Mouse (Mus musculus): Measurements from ENCODE around the gene Vmn1r17. TPM values are rescaled to one million over a fixed set of nuclear protein-coding genes. Genes with fewer than 3 reads are reported as not detected.
"Not testable (repeated sequence)": the region's sequence is repeated elsewhere in the genome, so short reads cannot be mapped to it uniquely, and the experiment has no call there.

Gene Vmn1r17
- polyA plus RNA-seq (2016; fragmentation: Nextera tagmentation; extraction: Ambion mirVana) = not detected in 2 replicates

- Histone ChIP-seq H3K4me2 (no peak within 1 kb of the TSS), H3K27me3 (replicated peaks) (no peaks in the 10 kb centered on the region), H3K27ac (no peak within 1 kb of the TSS), H3K9ac (no peak within 1 kb of the TSS), H3K4me3 (no peak within 1 kb of the TSS), H3K36me3 (no peaks in the 10 kb centered on the region), H3K4me1 (no peaks in the 10 kb centered on the region), H3K9me3 (replicated peaks) (no peaks in the 10 kb centered on the region)
- WGBS (ENCODE audit: insufficient replicate concordance) = 71% methylated on average over 1 of the region's 1 CpGs
- ATAC-seq = no peak
Measured at GRCm38 (mm10) chr6:57363627-57364026, at the start of gene Vmn1r17. Gene Vmn1r17 (minus strand): TSS chr6:57363727.

- not testable (repeated sequence) for H3K4me2 ChIP-seq; H3K4me3 ChIP-seq; H3K4me1 ChIP-seq; H3K36me3 ChIP-seq; H3K27me3 ChIP-seq (replicated peaks); H3K9ac ChIP-seq; ATAC-seq; H3K9me3 ChIP-seq (replicated peaks); H3K27ac ChIP-seq
- 38% methylated on average over 3 of the region's 3 CpGs for WGBS (ENCODE audit: insufficient replicate concordance)
Measured at GRCm38 (mm10) chr6:57403480-57403879, 40.0 kb upstream of the Vmn1r17 start, which contains the start of gene Vmn1r19. Gene Vmn1r19 (plus strand): TSS chr6:57403780.

GRCm38 (mm10) chr6:57395683-57396082 is 32.2 kb upstream of the Vmn1r17 start, which contains the start of gene Vmn1r18:
Gene Vmn1r18 (minus strand): TSS chr6:57395783.
- no peak for ATAC-seq
- Histone ChIP-seq H3K36me3 (no peaks in the 10 kb centered on the region), H3K4me3 (no peak within 1 kb of the TSS), H3K27me3 (replicated peaks) (no peaks in the 10 kb centered on the region), H3K27ac (no peak within 1 kb of the TSS), H3K4me2 (no peak within 1 kb of the TSS), H3K4me1 (no peaks in the 10 kb centered on the region), H3K9me3 (replicated peaks) (no peaks in the 10 kb centered on the region), H3K9ac (no peak within 1 kb of the TSS)

- Histone ChIP-seq H3K9ac (no peak overlapping the region), H3K4me3 (no peak overlapping the region), H3K36me3 (no peaks in the 10 kb centered on the region), H3K4me1 (no peaks in the 10 kb centered on the region), H3K27ac (no peak overlapping the region), H3K9me3 (replicated peaks) (no peaks in the 10 kb centered on the region), H3K4me2 (no peak overlapping the region), H3K27me3 (replicated peaks) (no peaks in the 10 kb centered on the region)
- 67% methylated on average over 1 of the region's 1 CpGs for WGBS (ENCODE audit: insufficient replicate concordance)
- no peak for ATAC-seq
Measured at GRCm38 (mm10) chr6:57367496-57367895, 4.0 kb upstream of the Vmn1r17 start.

GRCm38 (mm10) chr6:57365866-57366265 is 2.3 kb upstream of the Vmn1r17 start:
- WGBS (ENCODE audit: insufficient replicate concordance) = 72% methylated on average over 1 of the region's 1 CpGs
- not testable (repeated sequence) for H3K27me3 ChIP-seq (replicated peaks); H3K36me3 ChIP-seq; H3K27ac ChIP-seq; H3K9me3 ChIP-seq (replicated peaks); H3K4me2 ChIP-seq; ATAC-seq; H3K9ac ChIP-seq; H3K4me3 ChIP-seq; H3K4me1 ChIP-seq

GRCm38 (mm10) chr6:57356864-57357263 is 6.7 kb downstream of the Vmn1r17 start:
- no peaks in the 10 kb centered on the region for H3K9me3 ChIP-seq (replicated peaks)
- H3K4me3 ChIP-seq = no peak overlapping the region
- 52% methylated on average over 2 of the region's 2 CpGs for WGBS (ENCODE audit: insufficient replicate concordance)
- no peaks in the 10 kb centered on the region for H3K36me3 ChIP-seq
- no peak overlapping the region for H3K9ac ChIP-seq
- H3K27ac ChIP-seq = no peak overlapping the region
- H3K4me1 ChIP-seq = no peaks in the 10 kb centered on the region
- H3K27me3 ChIP-seq (replicated peaks) = no peaks in the 10 kb centered on the region
- ATAC-seq = no peak
- no peak overlapping the region for H3K4me2 ChIP-seq

GRCm38 (mm10) chr6:57329394-57329793 is 34.1 kb downstream of the Vmn1r17 start, which contains the start of gene Vmn1r16:
Gene Vmn1r16 (minus strand): TSS chr6:57329494.
- no peak for ATAC-seq
- Histone ChIP-seq H3K9ac (no peak within 1 kb of the TSS), H3K27me3 (replicated peaks) (no peaks in the 10 kb centered on the region), H3K4me3 (no peak within 1 kb of the TSS), H3K4me2 (no peak within 1 kb of the TSS), H3K36me3 (no peaks in the 10 kb centered on the region), H3K27ac (no peak within 1 kb of the TSS), H3K4me1 (no peaks in the 10 kb centered on the region), H3K9me3 (replicated peaks) (peaks cover 3% of the 10 kb centered on the region; the same call in 1 of the 2 replicates)
- WGBS (ENCODE audit: insufficient replicate concordance) = 57% methylated on average over 3 of the region's 3 CpGs

GRCm38 (mm10) chr6:57326176-57326575 is 37.4 kb downstream of the Vmn1r17 start:
- Histone ChIP-seq H3K4me3 (no peak overlapping the region), H3K9me3 (replicated peaks) (no peaks in the 10 kb centered on the region), H3K9ac (no peak overlapping the region), H3K36me3 (no peaks in the 10 kb centered on the region), H3K4me1 (no peaks in the 10 kb centered on the region), H3K27me3 (replicated peaks) (no peaks in the 10 kb centered on the region), H3K4me2 (no peak overlapping the region), H3K27ac (no peak overlapping the region)
- ATAC-seq = no peak

Other genes starting within 250 kb of the Vmn1r17 start
- not detected in 2 replicates for gene Vmn1r11, start 230.3 kb downstream of the Vmn1r17 start, polyA plus RNA-seq (2016; fragmentation: Nextera tagmentation; extraction: Ambion mirVana)
- gene Vmn1r12, start 206.8 kb downstream of the Vmn1r17 start, polyA plus RNA-seq (2016; fragmentation: Nextera tagmentation; extraction: Ambion mirVana) = not detected in 2 replicates
- not detected in 2 replicates for gene Vmn1r13, start 160.4 kb downstream of the Vmn1r17 start, polyA plus RNA-seq (2016; fragmentation: Nextera tagmentation; extraction: Ambion mirVana)
- not detected in 2 replicates for gene Vmn1r14, start 132.0 kb downstream of the Vmn1r17 start, polyA plus RNA-seq (2016; fragmentation: Nextera tagmentation; extraction: Ambion mirVana)
- not detected in 2 replicates for gene Vmn1r15, start 105.8 kb downstream of the Vmn1r17 start, polyA plus RNA-seq (2016; fragmentation: Nextera tagmentation; extraction: Ambion mirVana)
- gene Vmn1r16, start 34.2 kb downstream of the Vmn1r17 start, polyA plus RNA-seq (2016; fragmentation: Nextera tagmentation; extraction: Ambion mirVana) = not detected in 2 replicates
- gene Vmn1r18, start 32.1 kb upstream of the Vmn1r17 start, polyA plus RNA-seq (2016; fragmentation: Nextera tagmentation; extraction: Ambion mirVana) = not detected in 2 replicates
- gene Vmn1r19, start 40.1 kb upstream of the Vmn1r17 start, polyA plus RNA-seq (2016; fragmentation: Nextera tagmentation; extraction: Ambion mirVana) = not detected in 2 replicates
- not detected in 2 replicates for gene Vmn1r20, start 65.2 kb upstream of the Vmn1r17 start, polyA plus RNA-seq (2016; fragmentation: Nextera tagmentation; extraction: Ambion mirVana)
- 2.2 and 2.9 TPM in 2 replicates for gene Ppm1k, start 171.7 kb upstream of the Vmn1r17 start, polyA plus RNA-seq (2016; fragmentation: Nextera tagmentation; extraction: Ambion mirVana)
- gene Herc6, start 217.3 kb upstream of the Vmn1r17 start, polyA plus RNA-seq (2016; fragmentation: Nextera tagmentation; extraction: Ambion mirVana) = 2.9 and 3.8 TPM in 2 replicates

All from liver, embryonic 12.5 days (tissue).